Mouse (Mus musculus) ES-E14 (cell line): Measurements from ENCODE around the gene Wdr20. TPM values are rescaled to one million over a fixed set of nuclear protein-coding genes. Genes with fewer than 3 reads are reported as not detected.

Experiments used
- DNase-seq: peaks from one replicate; pipeline ENCODE4 v3.0.0-alpha.2; 2013; ENCODE audit warnings: low read depth, low spot score
- H3K27ac ChIP-seq: 2 replicates; pipeline ENCODE4 v1.5.1; 2012; ENCODE audit warnings: low read depth, mild to moderate bottlenecking, low read length, moderate library complexity, mixed read lengths; ENCODE audit not compliant: poor library complexity, insufficient read depth, severe bottlenecking
- H3K36me3 ChIP-seq: 2 replicates; pipeline ENCODE4 v1.6.1; 2012; ENCODE audit warnings: mild to moderate bottlenecking, low read length, moderate library complexity, mixed read lengths; ENCODE audit not compliant: control insufficient read depth, poor library complexity, insufficient read depth, severe bottlenecking
- H3K4me1 ChIP-seq, 2 experiments: fragments of 150-350 bp in 1 of 2; sonication (generic) in 1 of 2; 2 replicates each; pipeline ENCODE4 v1.6.1; 2012; ENCODE audit warnings: low read length in 2 of 2, mild to moderate bottlenecking in 1 of 2, mixed read lengths in 1 of 2; ENCODE audit not compliant: control insufficient read depth in 2 of 2, insufficient read depth in 2 of 2, poor library complexity in 1 of 2
- H3K4me3 ChIP-seq, 2 experiments: fragments of 150-350 bp in 1 of 2; sonication (generic) in 1 of 2; 2 replicates each; pipeline ENCODE4 v1.5.1; 2012; ENCODE audit warnings: low read length in 2 of 2, low read depth in 1 of 2, mild to moderate bottlenecking in 1 of 2, mixed read lengths in 1 of 2; ENCODE audit not compliant: insufficient read depth in 1 of 2, poor library complexity in 1 of 2, severe bottlenecking in 1 of 2
- H3K9ac ChIP-seq: 2 replicates; pipeline ENCODE4 v1.6.1; 2012; ENCODE audit warnings: low read depth, mild to moderate bottlenecking, low read length, mixed read lengths; ENCODE audit not compliant: poor library complexity, insufficient read depth, severe bottlenecking
- H3K9me3 ChIP-seq: fragments of 150-350 bp; sonication (generic); 2 replicates; pipeline ENCODE4 v1.6.1; 2012; ENCODE audit warnings: low read depth, mild to moderate bottlenecking, low read length; ENCODE audit not compliant: control insufficient read depth, insufficient read depth
- CHD2 ChIP-seq: IDR thresholded peaks from 2 replicates; pipeline ENCODE4 v1.6.1; 2014; ENCODE audit warnings: mild to moderate bottlenecking, low read depth, low read length, inconsistent platforms
- HCFC1 ChIP-seq: IDR thresholded peaks from 2 replicates; pipeline ENCODE4 v1.6.1; 2012; ENCODE audit warnings: low read length, inconsistent platforms, borderline replicate concordance; ENCODE audit not compliant: insufficient read depth
- MAFK ChIP-seq: IDR thresholded peaks from 2 replicates; pipeline ENCODE4 v1.6.1; 2014; ENCODE audit warnings: mild to moderate bottlenecking, low read depth, low read length, inconsistent platforms; ENCODE audit not compliant: insufficient read depth
- ZC3H11A ChIP-seq: IDR thresholded peaks from 2 replicates; pipeline ENCODE4 v1.6.1; 2012; ENCODE audit warnings: low read depth, mild to moderate bottlenecking, inconsistent platforms, low read length, borderline replicate concordance
- ZNF384 ChIP-seq: IDR thresholded peaks from 2 replicates; pipeline ENCODE4 v1.6.1; 2012; ENCODE audit warnings: low read depth, low read length, inconsistent platforms
- in situ Hi-C, 2 experiments: fragments of 600-800 bp; cut with MboI; formaldehyde crosslinking; loops; one replicate each; pipeline ENCODE4 v1.15.1; 2025; ENCODE audit warnings: low sequenced_read_pairs in 2 of 2, inconsistent platforms in 1 of 2; ENCODE audit not compliant: unreplicated experiment in 2 of 2
- total RNA-seq: library from RNA; depleted of rRNA; stranded (reverse); fragments of 300-350 nt; gene quantifications from 2 replicates; pipeline ENCODE4 v1.2.3, GENCODE M21; 2012

Gene Wdr20
- total RNA-seq, 1 experiment = 30.3 TPM

DNA sequence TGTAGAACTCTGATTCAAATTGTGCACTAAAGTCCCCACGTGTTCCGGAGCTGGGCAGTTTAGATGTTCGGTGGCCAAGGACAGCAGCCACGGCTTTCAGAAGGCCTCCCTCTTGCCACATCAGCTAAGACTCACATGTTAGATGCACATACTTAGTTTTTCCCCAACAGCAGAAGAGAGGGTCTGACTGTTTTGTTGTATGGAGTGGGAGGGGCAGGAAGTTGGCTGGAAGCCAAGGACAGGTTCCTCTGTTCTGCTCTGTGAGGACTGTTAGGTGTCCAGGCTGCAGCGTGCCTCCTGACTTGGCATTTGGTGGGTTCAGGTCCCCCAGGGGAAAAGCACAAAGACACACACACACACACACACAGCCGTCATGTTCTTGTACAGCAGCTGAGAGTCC, 57.3 kb downstream of the Wdr20 start:
- in situ Hi-C loops = no loop called here
- DNase-seq = no peak
- no peak overlapping the region for H3K27ac ChIP-seq
- H3K4me3 ChIP-seq = no peak overlapping the region
- H3K9ac ChIP-seq = no peak overlapping the region
- H3K36me3 ChIP-seq = peaks cover 18% of the 10 kb centered on the region; the same call in 1 of the 2 replicates
- peaks cover 7 to 8% of the 10 kb centered on the region in 2 experiments for H3K4me1 ChIP-seq
- TF ChIP-seq ZC3H11A = no peak
- TF ChIP-seq ZNF384 = no peak
- TF ChIP-seq HCFC1 = no peak
- H3K9me3 ChIP-seq = no peaks in the 10 kb centered on the region

DNA sequence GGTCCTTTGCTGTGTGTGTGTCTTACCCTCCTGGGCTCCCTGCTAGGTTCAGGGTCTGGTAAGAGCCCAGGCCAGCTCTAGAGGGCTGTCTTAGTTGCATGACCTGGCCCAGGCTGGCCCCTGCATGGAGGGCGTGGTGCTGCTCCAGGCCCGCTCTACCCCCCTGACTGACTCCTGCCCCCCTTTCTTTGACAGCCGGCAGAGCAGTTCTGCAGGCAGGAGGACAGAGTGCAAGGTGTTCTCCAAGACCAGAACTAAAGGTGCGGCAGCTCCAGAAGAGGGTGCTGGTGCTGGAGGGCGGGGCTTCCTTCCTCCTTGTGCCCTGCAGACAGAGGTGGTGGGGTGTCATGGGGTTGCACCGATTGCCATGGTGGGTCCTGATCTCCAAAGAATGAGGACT, 59.0 kb downstream of the Wdr20 start:
- DNase-seq = no peak
- Histone ChIP-seq H3K4me3 (no peak overlapping the region), H3K9ac (no peak overlapping the region), H3K27ac (no peak overlapping the region), H3K36me3 (peaks cover 13% of the 10 kb centered on the region; the same call in 1 of the 2 replicates), H3K4me1 (peaks cover 1 to 8% of the 10 kb centered on the region in 2 experiments), H3K9me3 (no peaks in the 10 kb centered on the region)
- no peak for TF ChIP-seq MAFK
- no peak for TF ChIP-seq ZC3H11A
- no peak for TF ChIP-seq ZNF384
- TF ChIP-seq CHD2 = no peak
- in situ Hi-C loops = no loop called here

GRCm38 (mm10) chr12:110797202-110797601, 59.5 kb downstream of the Wdr20 start:
- peaks cover 13% of the 10 kb centered on the region; the same call in 1 of the 2 replicates for H3K36me3 ChIP-seq
- DNase-seq = no peak
- peaks cover 6 to 10% of the 10 kb centered on the region in 2 experiments for H3K4me1 ChIP-seq
- H3K9ac ChIP-seq = no peak overlapping the region
- no peak overlapping the region for H3K4me3 ChIP-seq
- H3K9me3 ChIP-seq = no peaks in the 10 kb centered on the region
- TF ChIP-seq HCFC1 = no peak
- no peak for TF ChIP-seq MAFK
- TF ChIP-seq CHD2 = no peak
- in situ Hi-C loops = no loop called here
- no peak overlapping the region for H3K27ac ChIP-seq

DNA sequence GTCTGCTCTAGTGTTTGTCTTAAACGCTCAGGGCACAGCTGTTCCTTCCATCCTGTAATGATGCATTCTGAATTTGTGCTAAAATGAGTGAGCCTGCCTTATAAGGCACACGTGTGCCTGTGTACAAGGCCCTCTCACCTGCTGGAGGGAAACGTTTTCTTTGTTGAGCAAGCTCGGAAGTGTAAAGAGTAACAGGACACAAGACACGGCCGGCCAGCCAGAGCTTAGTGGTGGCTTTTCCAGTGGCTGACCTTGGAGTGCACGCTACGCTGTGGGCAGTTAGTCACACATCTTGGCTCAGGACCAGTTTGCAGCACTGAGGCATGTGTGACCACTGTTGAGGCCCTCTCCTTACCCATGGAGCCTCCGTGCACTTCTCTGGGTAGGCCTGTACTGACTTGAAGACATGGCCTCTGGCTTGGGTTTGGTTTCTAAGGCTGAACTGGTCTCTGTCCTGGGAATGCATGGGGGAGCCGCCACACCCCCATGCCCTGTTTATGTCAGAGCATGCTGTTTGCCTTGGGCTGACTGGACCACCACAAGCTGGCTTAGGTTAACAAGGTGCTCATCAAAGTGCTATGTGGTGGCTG, 60.2 kb downstream of the Wdr20 start:
- Histone ChIP-seq H3K27ac (no peak overlapping the region), H3K36me3 (peaks cover 8% of the 10 kb centered on the region; the same call in 1 of the 2 replicates)
- in situ Hi-C loops = no loop called here

GRCm38 (mm10) chr12:110799226-110799625, 61.5 kb downstream of the Wdr20 start:
- in situ Hi-C loops = no loop called here
- DNase-seq = no peak
- Histone ChIP-seq H3K9ac (no peak overlapping the region), H3K27ac (no peak overlapping the region), H3K4me3 (no peak overlapping the region), H3K36me3 (peaks cover 8% of the 10 kb centered on the region; the same call in 1 of the 2 replicates), H3K9me3 (no peaks in the 10 kb centered on the region), H3K4me1 (peaks cover 14 to 16% of the 10 kb centered on the region in 2 experiments)
- no peak for TF ChIP-seq ZC3H11A
- TF ChIP-seq ZNF384 = no peak
- TF ChIP-seq MAFK = no peak
- no peak for TF ChIP-seq CHD2
- no peak for TF ChIP-seq HCFC1

More for the DNA sequence above, 60.2 kb downstream of the Wdr20 start:
- TF ChIP-seq HCFC1 (no peak), MAFK (no peak), CHD2 (no peak), ZC3H11A (no peak), ZNF384 (no peak)
- peaks cover 10% of the 10 kb centered on the region in 2 experiments for H3K4me1 ChIP-seq
- no peak overlapping the region for H3K9ac ChIP-seq
- no peaks in the 10 kb centered on the region for H3K9me3 ChIP-seq
- DNase-seq = no peak
- H3K4me3 ChIP-seq = no peak overlapping the region
